Mouse (Mus musculus) embryo, embryonic 10 days (tissue): ENCODE data around the gene Fgfr2.

ENCODE experiments used
- DNase-seq: peaks from one replicate; pipeline ENCODE4 v3.0.0-alpha.2; 2015; ENCODE audit warnings: low spot score

Fgfr2 gene

DNA sequence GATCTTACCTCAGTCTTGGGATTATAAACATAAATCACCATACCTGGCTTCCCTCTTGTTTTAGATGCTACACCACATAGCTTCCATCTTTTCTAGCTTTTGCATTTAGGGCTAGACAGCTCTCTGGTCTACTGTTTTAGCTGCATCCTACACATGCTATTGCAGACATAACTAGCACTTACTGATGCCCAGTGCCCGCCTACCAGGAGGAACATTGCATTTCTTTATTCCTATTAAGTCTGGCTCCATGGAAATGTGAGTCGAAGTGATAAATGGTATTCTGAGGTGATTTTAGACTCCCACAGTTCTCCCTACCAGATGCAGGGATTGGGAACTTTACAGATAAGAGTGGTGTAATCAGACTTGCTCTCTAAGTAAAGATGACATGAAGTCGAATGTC, 713.3 kb downstream of the Fgfr2 start:
- DNase-seq, result no peak

DNA sequence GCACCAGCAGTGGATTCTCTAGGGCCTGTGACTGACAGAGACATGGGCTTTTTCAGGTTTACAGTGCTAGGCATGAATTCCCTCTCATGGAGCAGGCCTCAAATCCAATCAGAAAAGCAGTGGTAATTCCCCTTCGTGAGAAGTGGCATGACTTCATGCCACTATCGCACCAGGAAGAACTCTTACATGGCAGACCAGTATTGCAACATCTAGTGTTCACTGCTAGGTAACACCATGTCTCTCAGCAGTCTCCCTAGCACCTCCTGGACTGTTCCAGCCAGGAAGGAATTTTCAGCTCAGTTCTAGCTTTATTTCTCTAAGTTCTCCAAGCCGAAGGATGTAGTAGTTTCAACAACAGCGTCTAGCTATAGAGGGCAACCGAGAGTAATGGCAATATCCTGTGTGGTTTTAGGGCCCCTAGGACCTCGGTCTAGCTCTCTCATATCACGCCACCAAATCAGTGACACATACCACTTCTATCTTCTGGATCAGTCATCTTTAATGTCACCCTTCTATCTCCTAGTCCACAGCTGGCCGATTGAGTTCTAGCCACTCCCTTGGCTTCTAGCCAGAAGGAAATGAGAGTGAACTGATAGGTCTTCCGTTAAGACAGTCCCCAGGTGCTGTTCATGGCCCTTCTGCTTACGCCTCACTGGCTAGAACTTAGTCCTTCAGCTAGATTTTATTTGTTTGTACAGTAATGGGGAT, 720.6 kb downstream of the Fgfr2 start:
- no peak for DNase-seq

DNA sequence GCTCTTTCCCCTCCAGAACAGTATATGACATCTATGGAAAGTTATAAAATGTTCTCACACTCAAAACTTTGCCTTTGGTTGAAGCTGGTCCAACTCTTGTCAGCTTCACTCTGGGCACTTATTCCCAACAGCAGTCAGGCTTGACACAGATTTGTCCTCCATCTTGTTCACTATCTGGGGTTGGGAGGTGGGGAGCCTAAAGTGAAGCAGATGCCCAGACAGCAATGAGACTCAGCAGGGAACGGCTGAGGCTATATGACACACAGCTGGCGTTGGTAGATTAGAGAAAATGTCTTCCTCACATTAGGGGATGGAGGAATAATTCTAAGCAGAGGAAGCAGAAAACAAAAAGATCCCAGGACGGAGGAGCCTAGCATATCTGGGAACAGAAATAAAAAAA, 724.7 kb downstream of the Fgfr2 start:
- no peak for DNase-seq

DNA sequence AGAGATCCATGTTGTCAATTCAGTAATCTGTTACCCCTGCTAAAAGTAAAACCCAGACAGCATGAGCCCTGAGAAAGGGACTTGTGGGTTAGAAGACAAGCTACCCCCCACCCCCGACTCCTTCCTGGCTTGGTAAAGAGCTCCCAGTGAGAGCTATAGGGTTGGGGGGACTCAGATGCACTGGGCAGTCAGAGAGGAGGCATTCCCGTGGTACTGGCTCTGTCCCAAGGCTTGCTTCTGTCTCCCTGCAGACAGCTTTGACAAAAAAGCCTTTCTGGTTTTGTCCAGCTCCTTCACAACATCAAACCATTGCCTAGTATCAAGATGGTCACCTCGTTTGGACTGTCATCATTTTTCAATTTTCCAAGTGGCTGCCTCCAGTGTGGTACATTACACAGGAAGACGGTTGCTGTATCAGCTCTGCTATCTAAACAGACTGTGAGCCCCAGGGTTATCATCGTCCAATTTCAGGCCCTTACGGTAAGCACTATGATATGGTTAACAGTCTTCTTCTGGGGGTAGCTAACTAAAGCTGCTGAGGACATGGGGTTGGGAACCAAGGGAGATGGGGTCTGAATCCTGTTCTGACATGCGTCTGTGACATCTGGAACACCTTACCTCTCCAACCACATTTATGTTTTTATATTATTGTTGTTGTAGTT, 726.4 kb downstream of the Fgfr2 start:
- DNase-seq, result no peak

DNA sequence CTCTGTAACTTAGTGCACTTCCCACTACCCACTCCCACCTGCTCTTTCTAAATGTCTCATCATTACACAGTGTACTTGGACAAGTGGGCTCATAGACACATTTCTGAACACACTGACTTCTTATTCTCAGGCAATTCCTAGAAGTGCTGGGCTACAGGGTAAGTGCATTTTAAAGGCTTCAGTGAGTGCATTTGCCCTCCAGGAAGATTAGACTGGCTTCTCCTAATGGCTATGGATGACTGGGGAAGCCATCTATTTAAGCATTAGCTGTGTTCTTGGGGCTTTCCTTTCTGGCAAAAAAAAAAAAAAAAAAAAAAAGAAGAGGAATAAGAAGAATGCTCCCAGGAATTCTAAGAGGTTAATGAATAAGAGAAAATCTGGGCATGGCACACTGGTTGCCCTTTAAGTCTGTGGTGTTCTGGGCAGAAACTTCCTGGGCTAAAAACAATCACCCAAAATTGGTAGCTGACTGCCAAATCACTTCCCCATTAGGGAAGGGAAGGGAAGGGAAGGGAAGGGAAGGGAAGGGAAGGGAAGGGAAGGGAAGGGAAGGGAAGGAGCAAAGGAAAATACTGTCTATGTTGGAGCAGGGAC, 729.5 kb downstream of the Fgfr2 start:
- no peak for DNase-seq

DNA sequence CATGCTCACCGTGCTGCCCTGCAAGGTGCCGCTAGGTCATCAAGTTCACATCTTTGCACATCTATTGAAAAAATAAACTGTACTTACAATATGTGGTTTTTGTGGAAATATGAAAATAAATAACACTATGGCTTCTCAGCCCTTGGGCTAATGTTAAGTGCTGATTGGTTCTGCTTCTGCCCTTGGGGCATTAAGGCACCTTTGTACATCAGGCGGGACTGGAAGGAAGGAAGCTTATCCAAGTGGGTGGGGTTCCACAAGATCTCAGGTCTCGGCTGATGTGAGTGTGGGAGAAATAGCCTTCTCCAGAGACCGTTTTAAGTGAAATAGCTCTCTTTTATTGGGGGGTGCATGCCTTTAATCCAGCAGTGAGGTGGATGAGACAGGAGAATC, 730.1 kb downstream of the Fgfr2 start:
- no peak for DNase-seq

DNA sequence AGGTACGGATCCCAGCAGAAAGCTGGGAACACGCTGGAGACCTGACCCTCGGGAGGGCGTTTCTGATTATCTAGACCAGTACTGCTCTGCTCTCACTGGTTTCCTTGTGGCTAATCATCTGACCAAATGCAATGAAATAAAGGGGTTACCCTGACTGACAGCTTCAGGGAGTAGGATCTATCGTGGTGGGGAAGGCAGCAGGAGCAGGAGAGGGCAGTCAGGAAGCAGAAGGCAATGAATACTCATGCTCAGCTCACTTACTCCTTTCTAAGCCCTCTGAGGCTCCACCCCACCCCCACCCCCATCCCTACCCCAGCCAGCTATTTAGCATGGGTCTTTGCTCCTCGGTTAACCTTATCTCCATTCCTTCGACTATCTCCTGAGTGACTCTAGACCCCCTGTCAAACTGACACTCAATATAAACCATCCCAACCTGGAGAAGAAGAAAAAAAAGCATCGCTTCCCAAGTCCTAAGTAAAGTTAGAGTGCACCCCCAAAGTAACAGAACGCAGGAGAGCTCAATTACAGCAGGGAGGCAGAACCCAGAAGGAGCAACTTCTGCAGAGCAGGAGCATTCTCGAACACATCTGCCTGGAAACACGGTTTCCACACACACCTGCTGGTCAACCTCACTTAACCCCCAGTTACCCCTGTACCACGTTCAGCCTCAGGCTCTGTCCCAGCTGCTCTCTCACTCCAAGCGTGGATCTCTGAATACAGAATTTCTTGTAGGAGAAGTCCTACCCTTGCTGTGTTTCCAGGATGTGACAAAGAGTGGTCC, 730.7 kb downstream of the Fgfr2 start:
- DNase-seq, result no peak

DNA sequence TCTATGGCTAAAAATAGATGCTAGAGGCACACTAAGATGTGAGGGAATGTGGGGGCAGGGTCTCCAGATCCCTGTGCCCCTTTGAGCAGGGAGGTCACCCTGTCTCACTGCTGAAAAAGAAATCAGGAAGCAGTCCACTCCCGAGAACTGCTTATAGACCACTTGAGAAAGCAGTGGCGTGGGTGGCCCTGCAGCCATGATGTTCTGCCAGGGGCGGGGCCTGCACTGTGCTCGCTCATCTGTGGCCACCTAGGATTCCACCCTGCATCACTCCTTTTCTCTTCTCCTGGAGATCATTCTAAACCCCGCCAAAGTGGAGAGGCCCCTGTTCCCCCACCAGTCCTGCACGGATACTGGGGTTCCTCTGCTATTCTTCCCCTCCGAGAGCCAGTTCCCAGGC, 733.7 kb downstream of the Fgfr2 start:
- DNase-seq, result no peak

DNA sequence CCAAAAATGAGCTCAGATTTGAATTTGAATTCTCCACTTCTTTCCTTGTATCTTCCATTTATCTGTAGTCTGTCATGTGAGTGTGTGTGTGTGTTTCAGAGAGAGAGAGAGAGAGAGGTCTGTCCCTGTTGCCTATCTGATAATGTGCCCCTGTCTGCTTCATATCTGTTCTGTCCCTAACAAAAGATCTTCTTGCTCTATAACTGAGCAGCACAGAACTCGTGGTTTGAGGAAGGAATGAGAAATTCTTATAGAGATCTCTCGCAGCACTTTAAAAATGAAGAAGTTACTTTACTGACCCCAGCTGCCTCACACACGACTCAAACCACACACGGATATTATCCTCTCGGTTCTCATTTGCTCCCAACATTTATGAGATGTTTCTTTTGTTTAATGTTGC, 735.6 kb downstream of the Fgfr2 start:
- DNase-seq, result no peak

DNA sequence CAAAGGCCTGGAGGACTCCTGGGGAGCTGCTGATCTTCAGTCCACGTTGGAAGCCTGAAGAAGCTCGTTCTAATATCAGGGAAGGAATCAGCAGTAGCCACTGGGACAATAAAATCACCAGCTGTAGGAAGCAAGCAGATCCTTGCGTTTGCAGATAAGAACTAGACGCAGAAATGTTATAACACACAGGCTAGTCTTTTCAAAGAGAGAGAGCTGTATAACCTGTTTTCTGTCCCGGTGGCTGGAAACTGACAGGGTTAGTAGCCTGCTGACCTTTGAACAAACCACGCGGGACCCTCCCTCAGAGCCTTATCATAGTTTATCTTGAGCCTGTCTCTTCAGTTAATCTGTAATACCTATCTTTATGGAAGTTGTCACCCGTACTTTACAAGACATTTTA, 736.8 kb downstream of the Fgfr2 start:
- peak; percentile 23 for DNase-seq

DNA sequence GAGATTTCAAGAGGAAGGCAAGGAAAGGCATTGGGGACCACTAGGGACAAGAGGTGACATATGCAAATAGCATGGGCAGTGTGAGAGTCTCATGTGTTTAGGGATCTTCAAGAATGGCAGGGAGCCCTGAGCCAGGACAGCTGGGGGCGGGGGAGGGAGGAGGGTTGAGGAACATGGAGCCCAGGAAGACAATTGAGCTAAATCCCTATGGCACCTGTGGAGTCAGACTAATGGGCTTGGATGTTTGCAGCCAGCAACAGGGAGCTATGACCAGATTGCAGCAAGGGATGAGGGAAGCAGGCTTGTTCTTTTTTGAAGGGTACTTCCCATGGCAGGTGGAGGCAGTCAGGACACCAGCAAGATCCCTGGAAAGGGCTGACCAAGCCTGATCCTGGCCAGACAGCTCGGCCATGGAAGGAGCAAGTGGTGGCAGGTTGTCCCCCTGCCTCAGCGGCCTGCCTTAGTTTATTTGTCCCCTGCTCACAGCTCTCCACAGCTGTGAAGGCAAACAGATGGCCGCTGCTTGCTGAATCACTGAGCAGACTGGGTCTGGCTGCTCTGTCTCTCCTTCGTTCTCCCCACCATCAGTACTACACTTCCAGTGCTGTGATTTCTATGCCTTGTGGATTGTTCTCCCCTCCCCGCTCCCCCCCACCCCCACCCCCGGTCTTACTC, 737.6 kb downstream of the Fgfr2 start:
- peak; percentile 35 for DNase-seq

DNA sequence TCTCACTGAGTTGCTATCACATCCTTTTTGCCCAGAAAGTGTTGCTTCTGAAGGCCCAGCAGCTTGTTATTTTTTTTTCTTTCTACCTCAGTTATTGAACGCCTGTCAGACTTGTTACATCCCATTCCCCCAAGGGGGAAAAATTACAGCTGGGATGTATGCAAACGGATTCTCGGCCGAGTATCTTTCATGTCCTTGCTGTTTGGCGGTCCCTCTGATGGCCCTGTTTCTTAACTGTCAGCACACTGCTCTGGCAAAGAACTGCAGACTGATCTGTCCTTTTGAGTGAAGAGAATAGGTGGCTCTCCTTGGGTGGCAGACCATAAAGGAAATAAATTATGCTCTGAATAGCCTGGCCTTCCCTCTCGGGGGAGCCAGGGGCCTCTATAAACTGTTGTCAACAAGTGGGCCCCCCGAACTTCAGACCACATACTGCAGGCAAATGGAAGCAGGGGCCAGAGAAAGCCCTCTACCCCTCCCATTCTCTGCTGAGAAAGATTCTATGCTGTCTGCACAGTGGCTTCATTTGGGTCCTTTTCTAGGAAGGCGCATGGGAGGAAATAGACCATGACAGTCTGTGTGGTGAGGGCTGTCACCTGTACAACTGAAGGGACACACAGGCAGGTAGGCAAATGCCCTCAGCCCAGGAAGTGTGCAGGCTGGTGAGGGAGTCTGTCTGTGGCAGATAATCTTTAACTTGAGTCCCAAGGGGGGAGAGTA, 738.3 kb downstream of the Fgfr2 start:
- DNase-seq, result peak; percentile 28

DNA sequence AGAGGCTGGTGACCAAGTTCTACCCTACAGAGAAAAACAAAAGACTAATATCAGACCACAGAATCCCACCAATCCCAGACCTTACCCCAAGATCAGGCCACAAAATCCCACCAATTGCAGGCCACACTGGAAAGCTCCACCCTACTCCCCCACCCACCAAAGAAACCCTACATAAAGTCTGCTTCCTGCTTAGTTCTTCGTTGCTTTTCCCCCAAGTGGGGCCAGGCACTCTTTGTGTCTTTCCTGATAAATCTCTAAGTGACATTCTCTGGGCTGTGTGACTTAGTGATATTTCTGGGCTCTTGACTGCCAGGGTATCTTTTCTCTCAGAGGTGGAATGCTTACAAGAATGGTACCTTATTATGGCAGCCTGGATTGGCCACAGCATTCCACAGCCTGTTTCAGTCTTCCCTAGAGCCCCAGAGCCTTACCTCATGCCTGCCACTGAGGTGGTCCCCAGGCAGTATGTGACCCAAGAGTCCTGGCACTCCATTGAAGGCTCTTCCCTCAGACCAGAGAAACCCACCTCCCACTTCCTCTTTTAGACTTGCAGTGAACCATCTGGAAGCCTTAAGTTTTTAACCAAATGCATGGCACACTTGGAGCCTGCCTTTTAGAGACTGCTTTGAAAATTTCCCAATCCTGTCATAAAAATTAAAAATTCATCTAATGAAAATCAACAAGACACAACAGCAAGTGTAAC, 742.4 kb downstream of the Fgfr2 start:
- DNase-seq, result no peak

DNA sequence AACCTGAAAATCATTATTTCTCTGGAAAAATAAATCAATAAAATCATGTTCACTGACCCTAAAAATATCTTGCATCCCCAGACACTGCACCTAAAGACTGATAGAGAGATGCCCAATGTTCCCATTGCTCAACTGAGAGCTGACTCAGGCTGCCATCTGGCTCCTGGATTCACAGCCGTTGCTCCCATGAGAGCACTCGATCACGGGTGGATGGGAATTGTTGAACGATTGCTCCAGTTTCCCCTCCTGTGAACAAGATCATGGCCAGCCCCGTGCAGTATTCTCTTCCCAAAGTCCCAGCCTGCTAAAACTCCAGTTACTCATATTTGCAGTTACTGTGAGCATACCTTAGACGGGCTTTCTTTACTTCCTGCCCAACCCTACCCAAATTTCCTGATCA, 745.2 kb downstream of the Fgfr2 start:
- no peak for DNase-seq

DNA sequence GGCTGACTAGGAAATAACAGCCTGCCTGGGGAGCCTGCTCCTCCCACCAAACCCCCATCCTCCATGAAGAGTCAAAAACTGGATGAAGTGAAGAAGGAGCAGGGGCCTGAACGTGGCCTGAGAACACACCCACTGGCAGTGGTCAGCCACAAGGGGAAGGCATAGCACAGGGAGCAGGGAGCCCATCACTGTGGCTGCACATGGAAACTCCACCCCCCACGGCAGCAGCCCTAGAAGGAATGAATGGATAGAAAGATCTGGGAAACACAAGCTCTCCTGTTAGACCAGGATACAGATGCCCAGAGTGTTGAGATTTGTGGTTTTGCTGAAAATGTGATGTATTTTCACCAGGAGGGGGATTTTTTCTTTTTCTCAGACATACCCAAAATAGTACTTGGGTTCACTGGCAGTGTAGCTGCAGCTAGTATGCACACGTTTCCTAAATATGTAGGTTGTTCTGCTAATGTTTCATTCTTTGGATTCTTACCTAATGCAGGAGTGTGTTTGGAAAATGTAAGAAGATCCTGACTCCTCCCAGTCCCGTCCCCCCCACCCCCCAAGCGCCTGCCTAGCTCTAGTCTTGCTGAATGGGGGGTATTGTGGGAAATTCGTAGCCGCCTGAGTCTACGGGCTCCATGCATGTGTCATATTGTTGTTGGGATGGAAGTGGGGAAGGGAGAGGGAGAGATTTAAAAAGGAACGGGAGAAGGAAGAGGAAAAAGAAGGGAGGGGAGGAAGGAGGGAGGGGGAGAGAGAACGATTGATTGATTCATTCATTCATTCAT, 749.4 kb downstream of the Fgfr2 start:
- peak; percentile 42 for DNase-seq

DNA sequence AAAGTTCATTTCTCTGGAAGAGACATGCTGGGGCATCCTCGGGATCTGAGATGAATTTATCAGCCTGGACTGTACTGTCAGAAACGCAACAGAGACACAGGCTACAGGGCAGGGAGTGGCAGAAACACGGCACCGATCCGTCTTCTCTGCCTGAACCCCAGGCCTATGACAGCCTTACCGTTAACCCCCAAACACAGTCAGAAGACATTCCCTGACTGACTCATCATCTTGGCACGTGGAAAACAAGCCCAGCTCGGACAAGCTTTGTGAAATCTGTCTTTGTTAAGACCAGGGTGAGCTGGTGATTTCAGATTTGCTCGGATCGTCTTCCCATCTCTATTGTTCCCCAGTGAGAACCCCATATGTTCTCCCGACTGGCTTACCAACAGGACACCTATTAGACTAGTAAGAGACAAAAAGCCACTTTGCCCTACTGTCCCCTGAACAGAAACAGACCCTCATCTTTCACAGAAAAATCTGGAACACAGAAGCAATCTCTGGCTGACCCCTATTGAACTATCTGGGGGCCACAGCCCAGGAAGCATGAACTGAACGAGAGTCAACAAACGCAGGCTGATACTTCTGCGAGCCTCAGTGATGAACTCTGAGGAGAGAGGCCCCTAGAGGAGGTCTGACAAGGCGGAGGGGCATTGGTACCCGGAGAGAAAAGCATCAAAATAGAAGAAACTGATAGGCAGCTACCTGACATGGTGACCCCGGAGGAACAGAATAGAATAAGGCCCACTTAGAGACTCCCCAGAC, 750.2 kb downstream of the Fgfr2 start:
- no peak for DNase-seq

DNA sequence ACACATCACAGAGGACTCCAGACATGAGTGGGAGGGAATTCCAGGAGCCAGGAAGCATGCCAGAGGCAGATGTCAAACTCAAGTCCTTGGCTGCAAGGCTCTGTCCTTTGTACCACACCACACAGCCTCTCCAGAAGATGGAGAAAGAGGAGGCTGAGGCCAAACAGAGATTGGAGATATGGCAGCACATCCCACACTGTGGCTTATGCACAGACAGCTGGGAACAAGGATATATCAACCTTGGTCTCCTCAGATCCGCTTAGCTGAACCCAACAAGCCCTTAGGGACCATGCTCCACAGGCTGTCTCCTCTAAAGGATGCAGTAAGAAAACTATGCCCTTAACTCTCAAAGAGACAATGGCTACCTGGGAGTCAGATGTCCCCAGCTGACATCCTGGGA, 751.3 kb downstream of the Fgfr2 start:
- no peak for DNase-seq

DNA sequence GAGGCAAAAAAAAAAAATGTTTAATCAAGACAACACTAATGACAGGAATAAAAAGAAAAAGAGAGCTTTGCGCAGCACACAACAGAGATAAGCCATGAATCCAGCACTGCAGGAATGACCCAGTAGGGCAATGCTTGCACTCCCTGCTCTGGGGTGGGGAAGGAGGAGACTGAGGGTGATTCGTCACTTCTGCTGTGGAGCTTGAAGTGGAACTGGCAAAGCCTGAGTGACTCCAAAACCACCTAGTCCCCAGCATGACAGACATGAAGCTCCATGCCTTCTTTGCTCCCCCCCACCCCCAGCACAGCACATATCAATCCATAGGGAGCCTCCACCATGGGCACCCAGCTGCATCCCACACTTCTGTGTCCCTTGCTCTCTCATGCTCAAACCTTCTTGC, 753.4 kb downstream of the Fgfr2 start:
- DNase-seq, result no peak

DNA sequence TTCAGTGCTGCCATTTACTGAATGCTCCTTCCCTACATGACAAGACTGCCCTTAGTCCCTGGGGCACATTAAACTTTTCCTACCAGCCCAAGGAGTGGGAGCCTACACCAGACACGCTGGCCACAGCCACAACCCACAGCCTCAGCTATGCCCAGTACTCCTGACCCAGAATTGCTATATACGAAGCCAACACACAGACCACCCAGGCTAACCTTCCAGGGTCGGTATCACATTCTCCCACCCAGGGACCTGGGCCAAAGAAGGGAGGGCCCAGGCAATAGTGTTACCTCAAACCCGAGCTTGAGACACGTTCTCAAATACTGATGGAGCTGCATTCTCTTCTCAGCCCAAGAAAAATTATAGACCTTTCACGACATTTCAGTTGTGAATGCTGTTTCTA, 754.3 kb downstream of the Fgfr2 start:
- DNase-seq, result no peak
